In genomic region chr16:76680061-76680911, GRCm38 (mm10) we compare ENCODE assay signal across 8 mouse cellular contexts.
DNase-seq lines count a peak whose midpoint lies in the region; ATAC-seq and TF ChIP-seq lines count a peak whose summit lies in the region.

No protein-coding gene starts in this region.

- H3K4me1 ChIP-seq in heart, embryonic 12.5 days (replicated peaks) = no peaks in the 10 kb centered on the region
- H3K4me1 ChIP-seq in lung, embryonic 14.5 days (ENCODE audit: insufficient read depth) = peaks cover 7% of the 10 kb centered on the region; the same call in 1 of the 2 replicates
- H3K4me1 ChIP-seq in small intestine, adult 2 months (ENCODE audit: control insufficient read depth, insufficient read depth, insufficient read length, low read length) = no peaks in the 10 kb centered on the region

- no peak overlapping the region; the same call in 1 of the 2 replicates for H3K4me3 ChIP-seq in heart, embryonic 12.5 days
- peak overlapping the region; percentile 32 for H3K4me3 ChIP-seq in lung, embryonic 14.5 days (ENCODE audit: low read depth, low read length)
- H3K4me3 ChIP-seq in small intestine, adult 2 months (ENCODE audit: low read depth, low read length) = peak overlapping the region; percentile 32

- no peak for TF ChIP-seq POLR2A in small intestine, adult 2 months (IDR thresholded peaks at IDR 0.05; ENCODE audit: low read depth, low read length)

- peak overlapping the region; percentile 46 for H3K4me2 ChIP-seq in heart, embryonic 12.5 days
- peak overlapping the region; percentile 65 for H3K4me2 ChIP-seq in lung, embryonic 14.5 days

- no peaks in the 10 kb centered on the region; the same call in 1 of the 2 replicates for H3K9me3 ChIP-seq in heart, embryonic 12.5 days (replicated peaks)
- H3K9me3 ChIP-seq in lung, embryonic 14.5 days (ENCODE audit: low read depth, low read length) = no peaks in the 10 kb centered on the region

- 59% methylated on average over 19 of the region's 19 CpGs for WGBS in heart, embryonic 12.5 days
- WGBS in lung, embryonic 14.5 days = 12% methylated on average over 19 of the region's 19 CpGs
- 44% methylated on average over 19 of the region's 19 CpGs for WGBS in small intestine, adult 2 months

- no peaks in the 10 kb centered on the region for H3K36me3 ChIP-seq in heart, embryonic 12.5 days
- no peaks in the 10 kb centered on the region for H3K36me3 ChIP-seq in lung, embryonic 14.5 days (ENCODE audit: insufficient read depth)
- H3K36me3 ChIP-seq in small intestine, adult 2 months (ENCODE audit: control insufficient read depth, insufficient read depth, low read length) = no peaks in the 10 kb centered on the region

- no peak overlapping the region for H3K9ac ChIP-seq in heart, embryonic 12.5 days
- H3K9ac ChIP-seq in lung, embryonic 14.5 days = peak overlapping the region; percentile 27; the same call in 1 of the 2 replicates

- DNase-seq in adrenal gland, adult (ENCODE audit: inconsistent age in 2 of 2, low spot score in 1 of 2) = peak; percentile 14 to 56
- no peak for DNase-seq in adrenal gland, adult 18-20 months (ENCODE audit: low spot score in 2 of 2)
- DNase-seq in kidney, postnatal 14 days = peak; percentile 13
- peak; percentile 76 for DNase-seq in lung, embryonic 14.5 days
- no peak for DNase-seq in cerebellum, adult 11-12 months

- H3K27ac ChIP-seq in heart, embryonic 12.5 days (ENCODE audit: poor library complexity, severe bottlenecking) = 0 out of 2 replicates have a peak overlapping the region, but pooled peaks have one; percentile 6
- peak overlapping the region; percentile 81 for H3K27ac ChIP-seq in lung, embryonic 14.5 days (ENCODE audit: low read depth)
- H3K27ac ChIP-seq in small intestine, adult 2 months (ENCODE audit: insufficient read depth, low read depth, low read length) = peak overlapping the region; percentile 24

- ATAC-seq in activated CD4-positive, CD25-positive, alpha-beta regulatory T cell, adult 4 months = peak; percentile 75
- peak; percentile 39; the same call in 1 of the 2 replicates for ATAC-seq in heart, embryonic 12.5 days (ENCODE audit: insufficient number of reproducible peaks, low FRiP score)
- peak; percentile 94 for ATAC-seq in lung, embryonic 14.5 days (ENCODE audit: insufficient read depth)

- no peak for TF ChIP-seq CTCF in lung, embryonic 14.5 days (IDR thresholded peaks at IDR 0.05; ENCODE audit: low read depth)
- TF ChIP-seq CTCF in small intestine, adult 2 months (IDR thresholded peaks at IDR 0.05; ENCODE audit: extremely low read depth, insufficient read length, insufficient replicate concordance, low read depth, low read length) = no peak

- H3K27me3 ChIP-seq in heart, embryonic 12.5 days (replicated peaks) = no peaks in the 10 kb centered on the region
- no peaks in the 10 kb centered on the region for H3K27me3 ChIP-seq in lung, embryonic 14.5 days (ENCODE audit: insufficient read depth, low read length)
- no peaks in the 10 kb centered on the region for H3K27me3 ChIP-seq in small intestine, adult 2 months (ENCODE audit: control insufficient read depth, insufficient read depth, low read length)

Comparison
In these comparisons a context has a peak if more than half of its experiments do, and no peak if none do; other contexts are left out.
1. DNase-seq: peak in adrenal gland, adult (2 of 2), kidney, postnatal 14 days (single experiment) and lung, embryonic 14.5 days (single experiment); none in adrenal gland, adult 18-20 months (0 of 2) and cerebellum, adult 11-12 months (single experiment).
2. ATAC-seq: peak in every context shown above with its lines; median percentile 94 in lung, embryonic 14.5 days; 75 in activated CD4-positive, CD25-positive, alpha-beta regulatory T cell, adult 4 months; 39 in heart, embryonic 12.5 days.
3. H3K27ac ChIP-seq: peak in every context shown above with its lines; median percentile 81 in lung, embryonic 14.5 days; 24 in small intestine, adult 2 months; 6 in heart, embryonic 12.5 days.